Comparison of ENCODE assay signal across 27 mouse cellular contexts in genomic region chr17:14513454-14513853, GRCm38 (mm10).
DNase-seq lines count a peak whose midpoint lies in the region; ATAC-seq lines count a peak whose summit lies in the region.
"Had no signal": no experiment of that assay in that cellular context is flagged by ENCODE, and none has a peak within 500 bp of the region (broad histone marks: within the 10 kb centered on the region; RNA-seq: fewer than 3 reads in every experiment).

No protein-coding gene starts in this region.

- WGBS in kidney, embryonic 15.5 days = 79% methylated on average over 4 of the region's 4 CpGs
- WGBS in embryonic facial prominence, embryonic 10.5 days = 85% methylated on average over 4 of the region's 4 CpGs

- ATAC-seq in kidney, embryonic 15.5 days (replicated peaks; ENCODE audit: low FRiP score) = peak; percentile 53; the same call in 1 of the 2 replicates
- ATAC-seq: activated CD4-positive, CD25-positive, alpha-beta regulatory T cell, adult 4 months; CD4-positive, CD25-positive, alpha-beta regulatory T cell, adult 4 months; forebrain, embryonic 13.5 days; forebrain, embryonic 16.5 days had no signal

- H3K4me3 ChIP-seq in kidney, embryonic 15.5 days (replicated peaks) = no peak overlapping the region
- H3K4me3 ChIP-seq in embryonic facial prominence, embryonic 10.5 days = no peak overlapping the region
- H3K4me3 ChIP-seq: forebrain, embryonic 10.5 days; forebrain, embryonic 13.5 days; heart, adult 2 months; heart, embryonic 10.5 days; heart, embryonic 13.5 days; hindbrain, embryonic 12.5 days; hindbrain, embryonic 15.5 days had no signal

- peak overlapping the region; percentile 78 for H3K27ac ChIP-seq in kidney, embryonic 15.5 days
- 0 out of 2 replicates have a peak overlapping the region, but pooled peaks have one; percentile 25 for H3K27ac ChIP-seq in embryonic facial prominence, embryonic 10.5 days (replicated peaks)
- H3K27ac ChIP-seq: forebrain, embryonic 10.5 days; forebrain, embryonic 13.5 days; heart, adult 2 months; heart, embryonic 10.5 days; heart, embryonic 13.5 days; hindbrain, embryonic 12.5 days; hindbrain, embryonic 15.5 days had no signal

- peak; percentile 7 to 13 for DNase-seq in adrenal gland, postnatal 36 days
- DNase-seq in adrenal gland, postnatal 14 days = no peak
- no peak for DNase-seq in kidney, postnatal 10 days
- peak; percentile 18 for DNase-seq in ovary, postnatal 36 days (ENCODE audit: low spot score)
- DNase-seq in ovary, postnatal 14 days (ENCODE audit: low spot score) = no peak
- no peak for DNase-seq in embryonic facial prominence, embryonic 10.5 days (ENCODE audit: low spot score)
- no peak for DNase-seq in left cerebral cortex, postnatal 25 days (ENCODE audit: low spot score in 2 of 2)
- DNase-seq: cerebellum, adult 11-12 months; cerebellum, adult 8-10 months; cerebellum, postnatal 10 days; cerebellum, postnatal 36 days; embryo, embryonic 11 days; gastrocnemius, postnatal 10 days; gastrocnemius, postnatal 36 days; heart, adult 2 months; heart, postnatal 14 days; heart, postnatal 4 days had no signal

- no peaks in the 10 kb centered on the region for H3K36me3 ChIP-seq in kidney, embryonic 15.5 days
- H3K36me3 ChIP-seq in embryonic facial prominence, embryonic 10.5 days (replicated peaks) = no peaks in the 10 kb centered on the region
- H3K36me3 ChIP-seq: forebrain, embryonic 10.5 days; heart, embryonic 10.5 days; heart, embryonic 13.5 days; hindbrain, embryonic 12.5 days; hindbrain, embryonic 15.5 days had no signal

- H3K4me2 ChIP-seq in kidney, embryonic 15.5 days = no peak overlapping the region
- H3K4me2 ChIP-seq: forebrain, embryonic 13.5 days; heart, embryonic 13.5 days; hindbrain, embryonic 12.5 days; hindbrain, embryonic 15.5 days had no signal

- intact Hi-C loops in left cerebral cortex, postnatal 25 days (cut with DNase I) = no loop called here

- H3K9ac ChIP-seq in kidney, embryonic 15.5 days = no peak overlapping the region
- H3K9ac ChIP-seq: forebrain, embryonic 13.5 days; heart, embryonic 13.5 days; hindbrain, embryonic 12.5 days; hindbrain, embryonic 15.5 days had no signal

- peaks cover 16% of the 10 kb centered on the region for H3K4me1 ChIP-seq in kidney, embryonic 15.5 days
- peaks cover 22% of the 10 kb centered on the region for H3K4me1 ChIP-seq in embryonic facial prominence, embryonic 10.5 days
- H3K4me1 ChIP-seq: forebrain, embryonic 10.5 days; forebrain, embryonic 13.5 days; hindbrain, embryonic 15.5 days had no signal

- no peaks in the 10 kb centered on the region for H3K9me3 ChIP-seq in kidney, embryonic 15.5 days (replicated peaks)
- no peaks in the 10 kb centered on the region for H3K9me3 ChIP-seq in embryonic facial prominence, embryonic 10.5 days
- H3K9me3 ChIP-seq: forebrain, embryonic 10.5 days; forebrain, embryonic 13.5 days; heart, embryonic 10.5 days; heart, embryonic 13.5 days; hindbrain, embryonic 12.5 days; hindbrain, embryonic 15.5 days had no signal

- H3K27me3 ChIP-seq in kidney, embryonic 15.5 days = peaks cover 37% of the 10 kb centered on the region
- no peaks in the 10 kb centered on the region; the same call in 1 of the 2 replicates for H3K27me3 ChIP-seq in embryonic facial prominence, embryonic 10.5 days (replicated peaks; ENCODE audit: low read depth, poor library complexity, severe bottlenecking)
- H3K27me3 ChIP-seq: forebrain, embryonic 13.5 days; hindbrain, embryonic 15.5 days had no signal

Comparison
In these comparisons a context has a peak if more than half of its experiments do, and no peak if none do; other contexts are left out.
1. DNase-seq: peak in adrenal gland, postnatal 36 days (2 of 2) and ovary, postnatal 36 days (single experiment); none in adrenal gland, postnatal 14 days (single experiment), kidney, postnatal 10 days (single experiment), ovary, postnatal 14 days (single experiment), embryonic facial prominence, embryonic 10.5 days (single experiment) and left cerebral cortex, postnatal 25 days (0 of 2).